Mouse (Mus musculus): ENCODE measurements at regions not wholly inside any gene's neighbourhood (a gene's known extent, or its start where the extent isn't known, plus 50 kb on each side); places are given as distances from the start of the nearest gene placed in this dataset.

GRCm38 (mm10) chr13:110852996-110853727 is 401.7 kb upstream of the Actbl2 start:
- dilution Hi-C loops (cut with MboI; ENCODE audit: extremely low pct_ligation_motif_present, extremely low pct_unique_long_range_greater_than_20kb, low sequenced_read_pairs): no loop called here
- Histone ChIP-seq H3K9ac (ENCODE audit: insufficient read depth, low read depth) (no peak overlapping the region), H3K4me1 (ENCODE audit: control insufficient read depth in 1 of 2, insufficient read depth in 2 of 2) (no peaks in the 10 kb centered on the region), H3K36me3 (replicated peaks in 1 of 2; ENCODE audit: control insufficient read depth in 1 of 2, insufficient read depth in 1 of 2, low read length in 1 of 2) (no peaks in the 10 kb centered on the region), H3K27me3 (replicated peaks) (no peaks in the 10 kb centered on the region), H3K27ac (ENCODE audit: insufficient read depth, low read depth) (no peak overlapping the region), H3K4me3 (replicated peaks in 1 of 3; ENCODE audit: low read depth in 2 of 3, low read length in 2 of 3, poor library complexity in 1 of 3) (no peak overlapping the region), H3K9me3 (replicated peaks; ENCODE audit: low read length) (no peaks in the 10 kb centered on the region), H3K79me2 (replicated peaks; ENCODE audit: control insufficient read depth, extremely low read depth, insufficient read depth, poor library complexity, severe bottlenecking) (no peaks in the 10 kb centered on the region), H3K4me2 (ENCODE audit: insufficient read depth, low read depth, poor library complexity, severe bottlenecking) (no peak overlapping the region)
- no peak for DNase-seq (ENCODE audit: extremely low read depth)
- in situ Hi-C loops (cut with MboI; ENCODE audit: low pct_ligation_motif_present, low pct_unique_long_range_greater_than_20kb, low sequenced_read_pairs): no loop called here
- no peak for TF ChIP-seq RCOR1 (conservative IDR thresholded peaks at IDR 0.05; ENCODE audit: low read depth, low read length)
- no peak for TF ChIP-seq SMC3 (IDR thresholded peaks at IDR 0.05; ENCODE audit: low read depth, low read length)
- TF ChIP-seq MAX (IDR thresholded peaks at IDR 0.05; ENCODE audit: low read length): no peak
- TF ChIP-seq NRF1 (IDR thresholded peaks at IDR 0.05; ENCODE audit: low read depth, low read length): no peak
- no peak for TF ChIP-seq USF2 (conservative IDR thresholded peaks at IDR 0.05; ENCODE audit: low read depth, low read length)
- no peak for TF ChIP-seq EP300 (IDR thresholded peaks at IDR 0.05; ENCODE audit: low read length)
- TF ChIP-seq MAZ (IDR thresholded peaks at IDR 0.05; ENCODE audit: low read depth, low read length): no peak
- no peak for TF ChIP-seq JUN (IDR thresholded peaks at IDR 0.05; ENCODE audit: insufficient read depth, low read depth, low read length)
- no peak for TF ChIP-seq UBTF (IDR thresholded peaks at IDR 0.05; ENCODE audit: low read depth, low read length)
- no peak for TF ChIP-seq POLR2A (IDR thresholded peaks at IDR 0.05; ENCODE audit: low read depth, low read length)
- no peak for TF ChIP-seq BHLHE40 (IDR thresholded peaks at IDR 0.05; ENCODE audit: low read depth, low read length)
- no peak for TF ChIP-seq TBP (conservative IDR thresholded peaks at IDR 0.05; ENCODE audit: low read depth, low read length)
- no peak for TF ChIP-seq MEF2A (IDR thresholded peaks at IDR 0.05; ENCODE audit: borderline replicate concordance, low read depth, low read length)
- TF ChIP-seq HCFC1 (IDR thresholded peaks at IDR 0.05; ENCODE audit: low read depth, low read length): no peak
- no peak for TF ChIP-seq ZC3H11A (IDR thresholded peaks at IDR 0.05; ENCODE audit: low read depth, low read length)
- TF ChIP-seq KAT2A (IDR thresholded peaks at IDR 0.05; ENCODE audit: insufficient replicate concordance, low read length): no peak

- no peaks in the 10 kb centered on the region for H3K79me2 ChIP-seq (replicated peaks; ENCODE audit: control insufficient read depth, extremely low read depth, insufficient read depth, poor library complexity, severe bottlenecking)
- in situ Hi-C loops (cut with MboI; ENCODE audit: low pct_ligation_motif_present, low pct_unique_long_range_greater_than_20kb, low sequenced_read_pairs) (no loop called here), dilution Hi-C loops (cut with MboI; ENCODE audit: extremely low pct_ligation_motif_present, extremely low pct_unique_long_range_greater_than_20kb, low sequenced_read_pairs) (no loop called here)
- H3K36me3 ChIP-seq (replicated peaks in 1 of 2; ENCODE audit: control insufficient read depth in 1 of 2, insufficient read depth in 1 of 2, low read length in 1 of 2): no peaks in the 10 kb centered on the region
- no peak for TF ChIP-seq RAD21 (IDR thresholded peaks at IDR 0.05; ENCODE audit: low read depth, low read length)
- no peak for TF ChIP-seq USF2 (conservative IDR thresholded peaks at IDR 0.05; ENCODE audit: low read depth, low read length)
- no peak for TF ChIP-seq TBP (conservative IDR thresholded peaks at IDR 0.05; ENCODE audit: low read depth, low read length)
- TF ChIP-seq RCOR1 (conservative IDR thresholded peaks at IDR 0.05; ENCODE audit: low read depth, low read length): no peak
- TF ChIP-seq SIN3A (IDR thresholded peaks at IDR 0.05; ENCODE audit: low read length): no peak
- TF ChIP-seq MXI1 (IDR thresholded peaks at IDR 0.05; ENCODE audit: low read depth, low read length): no peak
- TF ChIP-seq BHLHE40 (IDR thresholded peaks at IDR 0.05; ENCODE audit: low read depth, low read length): no peak
- TF ChIP-seq MAFK (IDR thresholded peaks at IDR 0.05; ENCODE audit: insufficient replicate concordance, low read length): no peak
- no peak for TF ChIP-seq MYC (IDR thresholded peaks at IDR 0.05; ENCODE audit: low read depth, low read length)
- TF ChIP-seq CHD1 (IDR thresholded peaks at IDR 0.05; ENCODE audit: low read depth, low read length): no peak
- no peak for TF ChIP-seq E2F4 (IDR thresholded peaks at IDR 0.05; ENCODE audit: insufficient replicate concordance, low read depth, low read length)
- TF ChIP-seq USF1 (IDR thresholded peaks at IDR 0.05; ENCODE audit: low read depth, low read length): no peak
- no peak for TF ChIP-seq JUND (conservative IDR thresholded peaks at IDR 0.05; ENCODE audit: low read depth, low read length)
- no peak for TF ChIP-seq ETS1 (conservative IDR thresholded peaks at IDR 0.05; ENCODE audit: low read depth, low read length)
- DNase-seq (ENCODE audit: extremely low read depth): no peak
- H3K9ac ChIP-seq (ENCODE audit: insufficient read depth, low read depth): no peak overlapping the region
- no peak overlapping the region for H3K4me2 ChIP-seq (ENCODE audit: insufficient read depth, low read depth, poor library complexity, severe bottlenecking)
- H3K27ac ChIP-seq (ENCODE audit: insufficient read depth, low read depth): no peak overlapping the region
- no peaks in the 10 kb centered on the region for H3K4me1 ChIP-seq (ENCODE audit: control insufficient read depth in 1 of 2, insufficient read depth in 2 of 2)
- no peaks in the 10 kb centered on the region for H3K27me3 ChIP-seq (replicated peaks)
- no peak overlapping the region for H3K4me3 ChIP-seq (replicated peaks in 1 of 3; ENCODE audit: low read depth in 2 of 3, low read length in 2 of 3, poor library complexity in 1 of 3)
- H3K9me3 ChIP-seq (replicated peaks; ENCODE audit: low read length): no peaks in the 10 kb centered on the region
These were observed 400.6 kb upstream of the Actbl2 start for GRCm38 (mm10) chr13:110854213-110854612.

Measured in CH12.LX (cell line).